Mouse (Mus musculus) liver, embryonic 14.5 days (tissue): ENCODE measurements around the gene Plekhm1. TPM values are rescaled to one million over a fixed set of nuclear protein-coding genes. Genes with fewer than 3 reads are reported as not detected.

Source experiments
- ATAC-seq: fragments of 200-750 bp; cut with Nextera tagmentation; 2 replicates; pipeline ENCODE4 v1.8.0; 2017; ENCODE audit warnings: moderate number of reproducible peaks, mild to moderate bottlenecking, moderate library complexity; ENCODE audit not compliant: insufficient read depth
- DNase-seq, 3 experiments: peaks; one replicate each; pipeline ENCODE4 v3.0.0-alpha.2; 2012 to 2013; ENCODE audit warnings: low read depth in 3 of 3, low spot score in 3 of 3
- H3K27ac ChIP-seq: fragments of 300-500 bp; sonication (generic); 2 replicates; pipeline ENCODE4 v1.5.1; 2014; ENCODE audit warnings: moderate library complexity, mild to moderate bottlenecking, control low read depth, inconsistent platforms
- H3K27me3 ChIP-seq: fragments of 300-500 bp; sonication (generic); 2 replicates; pipeline ENCODE4 v1.6.1; 2014; ENCODE audit warnings: mild to moderate bottlenecking, low read length, moderate library complexity; ENCODE audit not compliant: control insufficient read depth, insufficient read depth
- H3K36me3 ChIP-seq: fragments of 300-500 bp; sonication (generic); replicated peaks from 2 replicates; pipeline ENCODE4 v1.6.1; 2014; ENCODE audit warnings: low read depth; ENCODE audit not compliant: control insufficient read depth, insufficient read depth
- H3K4me1 ChIP-seq, 2 experiments: fragments of 200-500 bp in 1 of 2; fragments of 300-500 bp in 1 of 2; sonication (generic) in 1 of 2; replicated peaks; 2 replicates each; pipeline ENCODE4 v1.6.1; 2012 to 2014; ENCODE audit warnings: antibody characterized with exemption in 1 of 2, inconsistent platforms in 1 of 2, low read length in 1 of 2; ENCODE audit not compliant: control insufficient read depth in 2 of 2, insufficient read depth in 2 of 2
- H3K4me2 ChIP-seq: fragments of 300-500 bp; sonication (generic); 2 replicates; pipeline ENCODE4 v1.6.1; 2014; ENCODE audit warnings: low read depth, mild to moderate bottlenecking, control low read depth, moderate library complexity
- H3K4me3 ChIP-seq, 2 experiments: fragments of 200-500 bp in 1 of 2; fragments of 300-500 bp in 1 of 2; sonication (generic) in 1 of 2; 2 replicates each; pipeline ENCODE4 v1.5.1; 2012 to 2014; ENCODE audit warnings: low read depth in 2 of 2, low read length in 2 of 2, mild to moderate bottlenecking in 2 of 2, control low read depth in 1 of 2, inconsistent platforms in 1 of 2, moderate library complexity in 1 of 2; ENCODE audit not compliant: insufficient read depth in 1 of 2
- H3K9ac ChIP-seq: fragments of 300-500 bp; sonication (generic); replicated peaks from 2 replicates; pipeline ENCODE4 v1.6.1; 2014; ENCODE audit warnings: mild to moderate bottlenecking, control low read depth, moderate library complexity
- H3K9me3 ChIP-seq: fragments of 300-500 bp; sonication (generic); 2 replicates; pipeline ENCODE4 v1.6.1; 2016; ENCODE audit warnings: low read length, mixed read lengths; ENCODE audit not compliant: control insufficient read depth
- CTCF ChIP-seq: IDR thresholded peaks from 2 replicates; pipeline ENCODE4 v1.5.1; 2016; ENCODE audit warnings: antibody characterized with exemption, low read depth, control low read depth
- EP300 ChIP-seq: IDR thresholded peaks from 2 replicates; pipeline ENCODE4 v1.6.1; 2016; ENCODE audit warnings: antibody characterized with exemption, low read depth
- WGBS: fragments of 180-500 bp; shearing (Covaris S2); extraction: QIAGEN DNeasy Blood & Tissue Kit; methylation state at CpG from one replicate; pipeline ENCODE4 v1.1.7; 2014; ENCODE audit not compliant: insufficient replicate concordance; 5-methylcytosine and 5-hydroxymethylcytosine counted together
- polyA plus RNA-seq, 2 experiments: library from polyadenylated mRNA; depleted of rRNA in 1 of 2; stranded (reverse) in 1 of 2; unstranded in 1 of 2; fragments of >200 nt; fragmentation: Nextera tagmentation in 1 of 2; extraction: Ambion mirVana in 1 of 2; gene quantifications; 2 replicates each; pipeline versions ENCODE4 v1.2.1 to v1.2.3; 2012 to 2014

The Plekhm1 gene
- polyA plus RNA-seq, 2 experiments = 3.3 to 3.7 TPM

DNA sequence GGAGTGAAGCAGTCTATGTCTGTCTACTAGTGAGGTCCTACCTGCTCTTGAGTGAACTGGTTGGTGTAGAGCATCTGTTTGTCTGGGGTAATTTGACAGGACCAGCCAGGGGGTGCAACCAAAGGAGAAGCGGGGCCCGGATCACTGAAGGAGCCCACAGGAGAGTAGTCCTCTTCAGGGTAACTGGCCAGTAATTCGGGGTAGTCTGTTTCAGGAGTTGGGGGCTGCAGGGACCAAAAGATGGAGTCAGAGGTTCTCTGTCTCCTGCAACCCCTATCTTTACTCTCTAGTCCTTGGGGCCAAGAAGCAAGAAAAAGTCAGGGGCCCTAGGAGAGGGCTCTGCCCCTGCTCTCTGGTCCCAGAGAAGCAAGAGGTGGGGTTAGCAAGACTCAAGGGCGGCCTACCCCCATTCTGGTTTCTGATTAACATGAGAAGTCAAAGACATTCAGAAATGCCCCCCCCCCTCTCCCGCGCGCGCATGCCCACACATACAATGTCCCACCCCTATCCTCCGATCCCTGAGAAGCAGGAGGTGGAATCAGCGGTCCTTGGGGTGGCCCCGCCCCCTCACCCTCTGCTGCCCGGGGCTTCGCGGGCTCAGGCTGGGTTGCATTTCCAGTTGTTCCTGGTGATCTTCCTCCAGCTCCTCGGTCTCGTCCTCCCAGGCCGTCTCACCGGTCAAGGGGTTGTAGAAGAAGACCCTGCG lies 72.9 kb downstream of the Plekhm1 start:
- no peaks in the 10 kb centered on the region for H3K27me3 ChIP-seq
- TF ChIP-seq CTCF (no peak), EP300 (no peak)
- no peak for ATAC-seq
- peak overlapping the region; percentile 35 for H3K4me2 ChIP-seq
- H3K9me3 ChIP-seq = no peaks in the 10 kb centered on the region
- no peaks in the 10 kb centered on the region for H3K4me1 ChIP-seq
- WGBS = 59% methylated on average over 19 of the region's 19 CpGs
- H3K4me3 ChIP-seq = no peak overlapping the region
- H3K36me3 ChIP-seq = no peaks in the 10 kb centered on the region
- H3K27ac ChIP-seq = no peak overlapping the region
- H3K9ac ChIP-seq = no peak overlapping the region
- DNase-seq = no peak

DNA sequence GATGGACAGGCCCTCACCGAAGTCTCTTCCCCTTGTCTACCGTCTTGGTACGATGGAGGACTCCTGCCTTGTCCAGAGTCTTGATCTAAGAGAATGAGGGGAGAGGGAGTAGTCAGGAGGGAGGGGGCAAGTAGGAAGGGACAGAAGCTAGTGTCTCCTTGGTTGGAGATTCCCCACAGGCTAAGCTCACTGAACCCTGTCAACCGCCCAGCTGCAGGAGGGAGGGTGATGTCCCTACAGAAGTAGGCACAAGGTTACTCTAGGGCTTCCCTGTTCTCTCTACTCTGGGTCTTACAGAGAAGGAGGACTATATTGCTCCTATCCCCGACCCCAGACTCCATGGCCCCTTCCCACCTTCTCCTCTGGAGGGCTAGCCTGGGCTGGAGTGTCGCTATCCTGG lies 73.8 kb downstream of the Plekhm1 start:
- 68% methylated on average over 6 of the region's 6 CpGs for WGBS
- ATAC-seq (no peak), DNase-seq (no peak)
- no peaks in the 10 kb centered on the region for H3K27me3 ChIP-seq
- no peaks in the 10 kb centered on the region for H3K4me1 ChIP-seq
- TF ChIP-seq EP300 (no peak), CTCF (no peak)
- H3K9ac ChIP-seq = no peak overlapping the region
- H3K27ac ChIP-seq = no peak overlapping the region
- no peaks in the 10 kb centered on the region for H3K36me3 ChIP-seq
- no peak overlapping the region for H3K4me3 ChIP-seq
- no peak overlapping the region for H3K4me2 ChIP-seq
- H3K9me3 ChIP-seq = no peaks in the 10 kb centered on the region

DNA sequence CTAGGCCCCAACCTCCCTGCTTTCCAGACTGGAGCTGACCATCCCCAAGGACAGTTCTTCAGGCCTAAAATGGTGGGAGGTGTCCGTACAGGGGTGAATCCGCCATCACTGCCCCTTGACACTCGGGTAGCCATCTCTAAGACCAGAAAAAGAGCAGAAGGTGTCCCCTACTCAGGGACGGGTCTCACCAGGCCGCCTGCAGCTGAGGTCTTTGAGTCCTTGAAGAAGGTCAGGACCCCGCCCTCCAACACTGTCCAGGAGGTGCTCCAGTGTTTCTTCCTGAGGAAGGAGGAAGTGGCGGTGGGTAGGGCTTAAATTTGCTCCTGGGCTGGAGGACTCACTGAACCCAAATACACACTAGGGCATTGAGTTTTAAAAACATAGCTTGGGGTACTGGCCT lies 74.4 kb downstream of the Plekhm1 start:
- no peaks in the 10 kb centered on the region for H3K27me3 ChIP-seq
- H3K27ac ChIP-seq = no peak overlapping the region
- H3K9me3 ChIP-seq = no peaks in the 10 kb centered on the region
- H3K4me2 ChIP-seq = no peak overlapping the region
- no peak overlapping the region for H3K9ac ChIP-seq
- H3K4me3 ChIP-seq = no peak overlapping the region
- WGBS = 50% methylated on average over 7 of the region's 7 CpGs
- H3K4me1 ChIP-seq = no peaks in the 10 kb centered on the region
- TF ChIP-seq EP300 = no peak
- no peak for TF ChIP-seq CTCF
- no peak for DNase-seq
- no peak for ATAC-seq
- H3K36me3 ChIP-seq = no peaks in the 10 kb centered on the region

DNA sequence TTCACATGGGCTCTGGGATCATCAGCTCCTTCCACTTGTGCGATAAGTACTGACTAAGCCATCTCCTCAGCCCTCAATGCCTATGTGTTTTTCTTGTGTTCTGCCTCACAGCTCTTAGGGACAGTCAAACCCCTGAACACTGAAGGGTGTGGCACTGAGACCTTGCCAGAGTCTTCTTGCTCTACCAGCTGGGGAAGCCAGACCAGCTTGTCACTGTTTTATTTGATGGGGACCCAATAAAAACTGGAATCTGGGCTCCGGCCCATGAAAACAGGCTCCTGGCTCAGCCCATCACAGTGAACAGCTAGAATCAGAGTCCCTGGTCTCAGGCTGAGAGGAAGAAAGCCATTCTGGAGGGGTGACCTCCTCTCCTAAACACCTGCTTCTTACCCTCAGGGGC lies 75.3 kb downstream of the Plekhm1 start:
- H3K9ac ChIP-seq = no peak overlapping the region
- ATAC-seq (no peak), DNase-seq (no peak)
- TF ChIP-seq EP300 = no peak
- no peak for TF ChIP-seq CTCF
- no peak overlapping the region for H3K27ac ChIP-seq
- no peak overlapping the region for H3K4me2 ChIP-seq
- no peaks in the 10 kb centered on the region for H3K36me3 ChIP-seq
- no peaks in the 10 kb centered on the region for H3K4me1 ChIP-seq
- no peak overlapping the region for H3K4me3 ChIP-seq
- no peaks in the 10 kb centered on the region for H3K27me3 ChIP-seq
- no peaks in the 10 kb centered on the region for H3K9me3 ChIP-seq
- WGBS = 73% methylated on average over 2 of the region's 2 CpGs

DNA sequence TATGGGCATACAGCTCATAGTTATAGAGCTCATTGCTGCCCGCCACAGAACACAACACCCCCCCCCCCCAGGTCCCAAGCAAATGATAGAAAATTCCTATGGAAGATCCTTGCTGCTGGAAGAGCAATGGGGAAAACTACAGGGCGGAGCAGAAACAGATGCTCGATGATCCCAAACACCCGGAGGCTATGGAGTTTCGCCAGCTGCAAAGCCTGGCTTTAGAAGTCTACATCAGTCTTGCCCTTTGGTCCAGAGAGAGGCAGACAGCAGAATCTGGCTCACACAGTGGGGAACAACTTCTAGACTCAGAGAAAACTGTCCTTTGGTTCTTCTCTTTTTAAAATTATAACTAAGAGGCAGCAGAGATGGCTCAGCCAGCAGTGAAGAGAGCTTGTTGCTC lies 76.9 kb downstream of the Plekhm1 start:
- Histone ChIP-seq H3K4me1 (no peaks in the 10 kb centered on the region), H3K27ac (no peak overlapping the region), H3K27me3 (no peaks in the 10 kb centered on the region), H3K9me3 (no peaks in the 10 kb centered on the region), H3K4me3 (no peak overlapping the region), H3K36me3 (no peaks in the 10 kb centered on the region), H3K4me2 (no peak overlapping the region), H3K9ac (no peak overlapping the region)
- no peak for DNase-seq
- ATAC-seq = no peak
- no peak for TF ChIP-seq CTCF
- no peak for TF ChIP-seq EP300
- 69% methylated on average over 5 of the region's 5 CpGs for WGBS
